Mouse (Mus musculus) MN1 (cell line): ENCODE data around the gene Acbd7.

Experiments used
- DNase-seq: peaks from one replicate; pipeline ENCODE4 v3.0.0-alpha.2; 2016; ENCODE audit warnings: low spot score

The Acbd7 gene

GRCm38 (mm10) chr2:3387105-3387860, 51.3 kb downstream of the Acbd7 start:
- no peak for DNase-seq
